Mouse (Mus musculus) G1E (cell line): Measurements from ENCODE around the gene Lrch1. TPM values are rescaled to one million over a fixed set of nuclear protein-coding genes. Genes with fewer than 3 reads are reported as not detected.

Source experiments
- ATAC-seq: 2 replicates; pipeline ENCODE4 v1.8.0; 2016; ENCODE audit warnings: mild to moderate bottlenecking; ENCODE audit not compliant: insufficient number of reproducible peaks, poor library complexity, low FRiP score, severe bottlenecking; ENCODE audit errors: extremely low read depth
- DNase-seq: peaks from one replicate; pipeline ENCODE4 v3.0.0; 2012; ENCODE audit warnings: low spot score
- H3K27me3 ChIP-seq: 2 replicates; pipeline ENCODE4 v1.6.1; 2012; ENCODE audit warnings: mild to moderate bottlenecking, low read length, inconsistent platforms; ENCODE audit not compliant: insufficient read depth
- H3K36me3 ChIP-seq: replicated peaks from 2 replicates; pipeline ENCODE3; 2012; ENCODE audit warnings: mild to moderate bottlenecking, inconsistent platforms
- H3K4me1 ChIP-seq: 2 replicates; pipeline ENCODE4 v1.6.1; 2012; ENCODE audit warnings: low read depth, low read length, inconsistent platforms, mixed read lengths; ENCODE audit not compliant: insufficient read depth
- H3K4me3 ChIP-seq: 2 replicates; pipeline ENCODE4 v1.5.1; 2012; ENCODE audit warnings: low read depth, mild to moderate bottlenecking, inconsistent platforms, low read length, moderate library complexity, mixed read lengths
- H3K9me3 ChIP-seq: replicated peaks from 2 replicates; pipeline ENCODE4 v1.6.1; 2012; ENCODE audit warnings: inconsistent platforms
- CTCF ChIP-seq: IDR thresholded peaks from 2 replicates; pipeline ENCODE4 v1.5.1; 2012; ENCODE audit warnings: low read depth, low read length, inconsistent platforms, mixed read lengths
- GATA1 ChIP-seq: IDR thresholded peaks from 2 replicates; pipeline ENCODE4 v1.6.1; 2012; ENCODE audit warnings: borderline replicate concordance, low read length, inconsistent platforms, mixed read lengths
- GATA2 ChIP-seq: IDR thresholded peaks from 2 replicates; pipeline ENCODE4 v1.6.1; 2012; ENCODE audit warnings: low read depth, low read length, inconsistent platforms, borderline replicate concordance
- POLR2AphosphoS5 ChIP-seq: IDR thresholded peaks from 2 replicates; pipeline ENCODE4 v1.6.1; 2012; ENCODE audit warnings: low read depth, low read length, inconsistent platforms; ENCODE audit not compliant: insufficient replicate concordance
- TAL1 ChIP-seq: conservative IDR thresholded peaks from 2 replicates; pipeline ENCODE4 v1.6.1; 2012; ENCODE audit warnings: low read depth, low read length, inconsistent platforms, mixed read lengths
- polyA plus RNA-seq: library from polyadenylated mRNA; stranded (reverse); fragments of >175 nt; gene quantifications from 2 replicates; pipeline ENCODE4 v1.2.3, GENCODE M21; 2012
- total RNA-seq, 2 experiments: library from RNA; stranded (forward) in 1 of 2; stranded (reverse) in 1 of 2; fragments of 200-1000 nt in 1 of 2; fragments of >200 nt in 1 of 2; fragmentation: Nextera tagmentation in 1 of 2; gene quantifications; 2 replicates each; pipeline ENCODE4 v1.2.3; 2014 to 2017

The Lrch1 gene
- total and polyA plus RNA-seq, 3 experiments: 0.16 TPM; not detected in 2

GRCm38 (mm10) chr14:74787717-74788116 lies 160.0 kb downstream of the Lrch1 start:
- H3K4me1 ChIP-seq: no peaks in the 10 kb centered on the region
- TF ChIP-seq CTCF (no peak), GATA1 (no peak), GATA2 (no peak), POLR2AphosphoS5 (no peak), TAL1 (no peak)
- ATAC-seq (no peak), DNase-seq (no peak)
- no peaks in the 10 kb centered on the region for H3K9me3 ChIP-seq
- H3K27me3 ChIP-seq: no peaks in the 10 kb centered on the region
- no peak overlapping the region for H3K4me3 ChIP-seq
- H3K36me3 ChIP-seq: no peaks in the 10 kb centered on the region

DNA sequence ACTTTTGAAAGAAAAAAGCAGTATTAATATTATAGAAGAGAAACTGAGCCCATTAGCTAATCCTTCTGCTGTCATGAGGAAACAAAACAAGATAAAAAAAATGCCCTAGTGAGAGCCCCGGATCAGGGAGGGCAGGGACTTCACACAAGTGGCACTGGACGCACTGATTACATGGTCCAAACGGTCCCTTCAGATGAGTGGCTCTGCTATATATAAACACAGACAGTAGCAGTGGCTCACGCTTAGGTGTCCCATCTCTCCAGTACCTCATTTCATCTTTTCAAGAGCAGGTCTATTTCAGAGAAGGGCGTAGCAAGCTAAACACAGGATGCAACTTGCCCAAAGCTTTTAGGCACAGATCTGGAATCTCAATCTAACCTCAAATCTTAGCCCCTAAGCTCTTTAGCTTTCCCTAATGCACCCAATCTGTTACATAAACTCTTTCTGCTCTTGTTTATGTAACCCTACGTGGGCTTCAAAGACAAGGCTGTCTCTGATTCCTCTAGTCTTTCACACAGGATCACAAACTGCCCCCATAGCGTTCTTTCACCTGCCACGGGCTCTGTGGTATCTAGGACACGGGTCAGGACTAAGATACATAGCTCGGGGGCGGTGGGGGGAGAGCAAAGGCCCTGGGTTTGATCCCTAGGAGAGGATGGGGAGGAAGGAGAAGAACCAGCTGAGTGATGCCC lies 163.3 kb downstream of the Lrch1 start:
- no peak overlapping the region for H3K4me3 ChIP-seq
- H3K27me3 ChIP-seq: no peaks in the 10 kb centered on the region
- H3K9me3 ChIP-seq: no peaks in the 10 kb centered on the region
- no peak for ATAC-seq
- no peaks in the 10 kb centered on the region for H3K36me3 ChIP-seq
- no peaks in the 10 kb centered on the region for H3K4me1 ChIP-seq
- DNase-seq: no peak
- TF ChIP-seq POLR2AphosphoS5 (no peak), CTCF (no peak), TAL1 (no peak), GATA1 (no peak), GATA2 (no peak)

GRCm38 (mm10) chr14:74774046-74774619 lies 173.5 kb downstream of the Lrch1 start:
- DNase-seq: no peak
- no peaks in the 10 kb centered on the region for H3K9me3 ChIP-seq
- no peaks in the 10 kb centered on the region for H3K36me3 ChIP-seq
- no peak for TF ChIP-seq POLR2AphosphoS5
- TF ChIP-seq GATA2: no peak
- no peak for TF ChIP-seq TAL1
- TF ChIP-seq CTCF: no peak
- no peak for TF ChIP-seq GATA1
- H3K4me1 ChIP-seq: no peaks in the 10 kb centered on the region
- H3K4me3 ChIP-seq: no peak overlapping the region
- H3K27me3 ChIP-seq: no peaks in the 10 kb centered on the region
- no peak for ATAC-seq

GRCm38 (mm10) chr14:74767892-74768291 lies 179.8 kb downstream of the Lrch1 start:
- ATAC-seq (no peak), DNase-seq (no peak)
- Histone ChIP-seq H3K4me3 (no peak overlapping the region), H3K27me3 (no peaks in the 10 kb centered on the region), H3K36me3 (no peaks in the 10 kb centered on the region), H3K9me3 (no peaks in the 10 kb centered on the region), H3K4me1 (no peaks in the 10 kb centered on the region)
- no peak for TF ChIP-seq CTCF
- no peak for TF ChIP-seq POLR2AphosphoS5
- no peak for TF ChIP-seq GATA2
- no peak for TF ChIP-seq GATA1
- no peak for TF ChIP-seq TAL1

DNA sequence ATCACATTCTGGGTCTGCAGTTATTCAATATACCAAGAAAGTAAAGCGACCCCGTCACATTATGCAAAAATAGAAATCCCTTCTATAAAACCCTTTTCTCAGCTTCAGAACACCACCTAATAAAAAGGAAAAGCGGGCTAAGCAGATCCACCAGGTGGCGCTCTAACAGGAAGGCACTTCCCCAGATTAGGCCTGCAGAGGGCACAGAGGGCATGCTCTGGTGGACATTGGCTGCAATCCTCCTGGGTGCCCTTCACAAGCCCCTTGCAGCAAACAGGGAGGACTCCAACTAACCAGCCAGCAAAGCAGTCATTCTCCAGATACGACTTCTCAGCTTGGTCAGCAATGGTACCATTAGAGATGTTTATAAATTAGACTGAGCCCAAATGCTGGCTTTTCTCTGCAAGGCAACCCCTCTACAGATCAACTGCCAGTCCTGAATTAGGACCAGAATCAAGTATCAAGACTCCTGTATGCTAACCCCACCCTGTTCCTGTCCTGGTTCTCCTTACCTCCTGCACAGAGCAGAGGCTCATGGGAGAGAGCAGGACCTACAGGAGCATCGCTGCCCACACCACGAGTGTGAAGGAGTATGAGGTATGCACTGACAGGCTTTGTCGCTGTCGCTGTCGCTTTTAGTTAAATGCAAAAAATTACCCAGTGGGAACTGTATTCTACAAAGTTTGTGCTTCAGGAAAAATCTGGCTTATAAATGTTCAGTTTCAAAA lies 183.3 kb downstream of the Lrch1 start:
- no peak for ATAC-seq
- no peak overlapping the region for H3K4me3 ChIP-seq

DNA sequence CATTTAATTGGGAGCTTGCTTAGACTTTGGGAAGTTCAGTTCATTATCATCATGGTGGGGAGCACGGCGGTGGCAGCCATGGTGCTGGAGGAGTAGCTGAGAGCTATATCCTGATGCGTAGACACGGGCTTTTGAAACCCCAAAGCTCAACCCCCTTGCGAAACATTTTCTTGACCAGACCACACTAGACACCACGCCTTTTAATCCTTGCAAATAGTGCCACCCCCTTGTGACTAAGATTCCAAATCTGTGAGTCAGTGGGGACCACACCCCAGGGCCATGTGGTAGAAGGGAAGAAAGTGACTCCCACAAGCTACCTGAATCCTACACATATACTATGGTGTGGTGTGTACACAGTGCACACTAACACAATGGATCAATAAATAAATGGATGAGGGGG lies 210.8 kb downstream of the Lrch1 start:
- TF ChIP-seq GATA1 (no peak), CTCF (no peak), TAL1 (no peak), GATA2 (no peak), POLR2AphosphoS5 (no peak)
- H3K9me3 ChIP-seq: no peaks in the 10 kb centered on the region
- H3K4me3 ChIP-seq: no peak overlapping the region
- H3K36me3 ChIP-seq: peaks cover 69% of the 10 kb centered on the region
- DNase-seq (no peak), ATAC-seq (no peak)
- H3K27me3 ChIP-seq: no peaks in the 10 kb centered on the region
- peaks cover 14% of the 10 kb centered on the region for H3K4me1 ChIP-seq

More for the DNA sequence above, 183.3 kb downstream of the Lrch1 start:
- TF ChIP-seq POLR2AphosphoS5 (no peak), GATA1 (no peak), CTCF (peak; percentile 66)
- no peaks in the 10 kb centered on the region for H3K4me1 ChIP-seq
- peak; percentile 35 for DNase-seq
- no peaks in the 10 kb centered on the region for H3K36me3 ChIP-seq
- peaks cover 6% of the 10 kb centered on the region; the same call in 1 of the 2 replicates for H3K27me3 ChIP-seq
- H3K9me3 ChIP-seq: no peaks in the 10 kb centered on the region
